Mouse (Mus musculus): ENCODE results near the gene Gjc1. TPM values are rescaled to one million over a fixed set of nuclear protein-coding genes. Genes with fewer than 3 reads are reported as not detected.

Gene Gjc1
- polyA plus RNA-seq, 1 experiment from 2014 or later: 106 TPM

DNA sequence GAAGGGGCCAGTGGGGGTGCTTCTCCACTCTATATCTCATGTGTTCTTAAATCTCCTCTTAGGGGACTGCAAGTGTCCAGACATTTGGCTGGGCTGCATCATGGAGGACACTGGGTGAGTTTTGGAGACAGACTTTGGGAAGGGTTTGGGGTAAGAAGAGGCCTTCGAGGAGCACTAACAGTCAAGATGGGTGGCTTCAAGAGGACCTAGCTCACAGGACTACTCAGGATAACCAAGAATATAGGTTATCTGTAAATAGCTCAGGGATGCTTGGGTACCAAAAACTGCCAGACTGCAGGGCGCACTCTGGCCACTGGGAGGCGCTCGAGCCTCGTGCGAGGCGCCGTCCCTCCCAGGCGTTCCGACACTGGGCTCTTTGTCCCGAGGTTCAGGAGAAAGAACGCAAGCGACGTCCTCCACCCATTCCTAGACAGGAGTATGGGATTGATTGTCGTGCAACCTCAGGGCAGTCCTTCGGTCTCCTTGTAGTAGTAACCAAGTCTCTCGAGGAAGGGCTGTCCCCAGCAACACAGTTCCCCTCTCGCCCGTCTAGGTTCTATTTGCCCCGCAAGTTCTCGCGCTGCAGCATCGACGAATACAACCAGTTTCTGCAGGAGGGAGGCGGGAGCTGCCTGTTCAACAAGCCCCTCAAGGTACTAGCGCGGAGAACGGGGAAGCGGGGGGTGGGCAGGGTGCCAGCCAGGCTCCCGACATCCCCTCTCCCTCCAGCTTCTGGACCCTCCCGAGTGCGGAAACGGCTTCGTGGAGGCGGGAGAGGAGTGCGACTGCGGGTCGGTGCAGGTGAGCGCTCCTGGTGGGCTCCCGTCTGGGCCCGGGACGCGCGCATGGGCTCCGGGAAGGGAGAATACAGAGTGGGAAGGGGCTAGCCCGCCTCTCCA lies 45.5 kb downstream of the Gjc1 start:
- peak overlapping the region; percentile 61 for H3K4me3 ChIP-seq (ENCODE audit: low read depth, low read length)
- peak; percentile 97 for DNase-seq (ENCODE audit: low spot score)
- peak overlapping the region; percentile 88 for H3K27ac ChIP-seq (replicated peaks; ENCODE audit: low read depth, low read length)
- ATAC-seq (ENCODE audit: insufficient number of reproducible peaks, low FRiP score, low TSS enrichment, low read depth): 0 out of 2 replicates have a peak, but pooled peaks have one; percentile 32
- under 1% methylated on average over 46 of the region's 46 CpGs for WGBS
- peak overlapping the region; percentile 81 for H3K4me2 ChIP-seq (ENCODE audit: low read depth, severe bottlenecking)
- peaks cover 4% of the 10 kb centered on the region; the same call in 1 of the 2 replicates for H3K36me3 ChIP-seq (ENCODE audit: control insufficient read depth, insufficient read depth, low read length)
- H3K4me1 ChIP-seq (ENCODE audit: control insufficient read depth, insufficient read depth, low read length): peaks cover 49% of the 10 kb centered on the region
- H3K9me3 ChIP-seq (ENCODE audit: control insufficient read depth, low read length): no peaks in the 10 kb centered on the region
- no peaks in the 10 kb centered on the region for H3K27me3 ChIP-seq (ENCODE audit: control insufficient read depth, insufficient read depth, low read length)
- H3K9ac ChIP-seq (ENCODE audit: low read length): peak overlapping the region; percentile 80

DNA sequence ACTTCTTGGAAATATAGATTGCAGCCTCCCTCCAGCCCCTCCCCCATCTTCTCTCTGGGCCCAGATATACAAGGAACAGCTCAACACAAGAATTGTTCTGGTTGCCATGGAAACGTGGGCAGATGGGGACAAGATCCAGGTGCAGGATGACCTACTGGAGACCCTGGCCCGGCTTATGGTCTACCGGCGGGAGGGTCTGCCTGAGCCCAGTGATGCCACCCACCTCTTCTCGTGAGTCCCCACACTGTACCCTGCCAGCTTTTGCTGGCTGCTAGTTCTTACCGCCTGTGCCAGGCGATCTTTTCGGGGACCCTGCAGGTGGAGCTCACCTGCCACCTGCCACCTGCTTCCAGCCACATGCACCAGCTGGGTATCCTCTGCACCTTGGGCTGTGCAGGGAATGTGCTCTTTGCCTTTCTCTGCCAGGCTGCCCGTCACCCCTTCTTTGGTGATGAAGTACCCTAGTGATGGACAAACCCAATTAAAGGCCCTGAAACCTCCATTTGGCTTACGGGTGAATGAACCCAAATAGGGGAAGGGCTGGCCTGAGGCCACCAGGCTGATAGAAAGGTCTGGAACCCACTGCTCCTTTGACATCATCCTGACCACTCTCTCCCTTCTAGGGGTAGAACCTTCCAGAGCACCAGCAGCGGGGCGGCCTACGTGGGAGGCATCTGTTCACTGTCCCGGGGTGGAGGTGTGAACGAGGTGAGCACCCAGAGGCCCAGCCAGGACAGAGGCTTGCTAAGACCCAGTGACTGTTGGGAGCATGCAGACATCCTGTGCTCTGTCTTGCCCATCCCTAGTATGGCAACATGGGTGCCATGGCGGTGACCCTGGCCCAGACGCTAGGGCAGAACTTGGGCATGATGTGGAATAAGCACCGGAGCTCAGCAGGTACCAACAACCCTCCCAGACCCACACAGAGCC lies 46.5 kb downstream of the Gjc1 start:
- Histone ChIP-seq H3K27me3 (ENCODE audit: control insufficient read depth, insufficient read depth, low read length) (no peaks in the 10 kb centered on the region), H3K4me3 (ENCODE audit: low read depth, low read length) (no peak overlapping the region), H3K27ac (replicated peaks; ENCODE audit: low read depth, low read length) (no peak overlapping the region), H3K4me2 (ENCODE audit: low read depth, severe bottlenecking) (peak overlapping the region; percentile 17; the same call in 1 of the 2 replicates), H3K4me1 (ENCODE audit: control insufficient read depth, insufficient read depth, low read length) (peaks cover 46% of the 10 kb centered on the region), H3K9me3 (ENCODE audit: control insufficient read depth, low read length) (no peaks in the 10 kb centered on the region), H3K36me3 (ENCODE audit: control insufficient read depth, insufficient read depth, low read length) (peaks cover 4% of the 10 kb centered on the region; the same call in 1 of the 2 replicates), H3K9ac (ENCODE audit: low read length) (no peak overlapping the region)
- WGBS: 63% methylated on average over 18 of the region's 18 CpGs
- DNase-seq (ENCODE audit: low spot score) (peak; percentile 49), ATAC-seq (ENCODE audit: insufficient number of reproducible peaks, low FRiP score, low TSS enrichment, low read depth) (no peak)

DNA sequence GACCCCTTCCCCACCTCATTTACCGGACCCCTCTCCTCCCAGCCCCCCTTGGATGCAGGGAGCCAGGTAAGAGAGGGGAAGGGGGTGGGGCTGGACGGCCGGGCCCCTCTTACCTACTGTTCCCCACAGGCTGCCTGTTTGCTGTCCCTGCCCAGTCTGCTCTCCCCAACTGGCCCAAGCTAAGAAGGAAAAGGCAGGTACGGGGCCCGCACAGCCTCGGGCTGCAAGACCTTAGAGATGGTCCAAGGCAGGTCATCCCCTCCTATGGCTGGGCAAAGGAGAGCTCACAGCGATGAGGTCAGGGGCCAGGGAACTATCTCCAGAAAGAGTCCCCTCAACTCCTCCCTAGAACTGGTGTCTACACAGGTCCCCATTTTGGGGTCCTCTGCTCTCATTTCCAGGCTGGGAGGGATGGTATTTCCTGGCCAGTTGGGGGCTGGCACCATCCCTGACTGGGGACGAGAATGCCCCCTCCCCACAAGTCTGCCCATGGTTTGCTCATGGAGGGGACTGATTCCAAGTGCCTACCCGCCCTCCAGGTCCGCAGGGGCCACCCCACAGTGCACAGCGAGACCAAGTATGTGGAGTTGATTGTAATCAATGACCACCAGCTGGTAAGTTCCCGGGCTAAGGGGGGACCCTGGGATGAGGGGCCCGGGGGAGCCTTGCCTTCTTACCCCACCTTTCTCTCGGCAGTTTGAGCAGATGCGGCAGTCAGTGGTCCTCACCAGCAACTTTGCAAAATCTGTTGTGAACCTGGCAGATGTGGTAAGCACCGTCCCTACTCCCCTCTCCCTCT lies 47.4 kb downstream of the Gjc1 start:
- H3K9ac ChIP-seq (ENCODE audit: low read length): no peak overlapping the region
- H3K4me2 ChIP-seq (ENCODE audit: low read depth, severe bottlenecking): peak overlapping the region; percentile 17; the same call in 1 of the 2 replicates
- DNase-seq (ENCODE audit: low spot score): no peak
- H3K4me3 ChIP-seq (ENCODE audit: low read depth, low read length): no peak overlapping the region
- H3K4me1 ChIP-seq (ENCODE audit: control insufficient read depth, insufficient read depth, low read length): peaks cover 40% of the 10 kb centered on the region
- ATAC-seq (ENCODE audit: insufficient number of reproducible peaks, low FRiP score, low TSS enrichment, low read depth): no peak
- no peaks in the 10 kb centered on the region for H3K9me3 ChIP-seq (ENCODE audit: control insufficient read depth, low read length)
- no peaks in the 10 kb centered on the region for H3K27me3 ChIP-seq (ENCODE audit: control insufficient read depth, insufficient read depth, low read length)
- H3K36me3 ChIP-seq (ENCODE audit: control insufficient read depth, insufficient read depth, low read length): peaks cover 4% of the 10 kb centered on the region; the same call in 1 of the 2 replicates
- WGBS: 39% methylated on average over 16 of the region's 16 CpGs
- no peak overlapping the region for H3K27ac ChIP-seq (replicated peaks; ENCODE audit: low read depth, low read length)

GRCm38 (mm10) chr11:102770662-102771435 lies 48.7 kb downstream of the Gjc1 start:
- Histone ChIP-seq H3K4me1 (ENCODE audit: control insufficient read depth, insufficient read depth, low read length) (peaks cover 40% of the 10 kb centered on the region), H3K4me3 (ENCODE audit: low read depth, low read length) (no peak overlapping the region), H3K9ac (ENCODE audit: low read length) (peak overlapping the region; percentile 22; the same call in 1 of the 2 replicates), H3K9me3 (ENCODE audit: control insufficient read depth, low read length) (no peaks in the 10 kb centered on the region), H3K36me3 (ENCODE audit: control insufficient read depth, insufficient read depth, low read length) (no peaks in the 10 kb centered on the region), H3K27ac (replicated peaks; ENCODE audit: low read depth, low read length) (peak overlapping the region; percentile 65), H3K4me2 (ENCODE audit: low read depth, severe bottlenecking) (peak overlapping the region; percentile 7; the same call in 1 of the 2 replicates), H3K27me3 (ENCODE audit: control insufficient read depth, insufficient read depth, low read length) (no peaks in the 10 kb centered on the region)
- ATAC-seq (ENCODE audit: insufficient number of reproducible peaks, low FRiP score, low TSS enrichment, low read depth) (no peak), DNase-seq (ENCODE audit: low spot score) (peak; percentile 56)
- 31% methylated on average over 15 of the region's 15 CpGs for WGBS

- no peak overlapping the region for H3K4me3 ChIP-seq (ENCODE audit: low read depth, low read length)
- H3K27ac ChIP-seq (replicated peaks; ENCODE audit: low read depth, low read length): peak overlapping the region; percentile 65; the same call in 1 of the 2 replicates
- no peaks in the 10 kb centered on the region for H3K27me3 ChIP-seq (ENCODE audit: control insufficient read depth, insufficient read depth, low read length)
- 78% methylated on average over 12 of the region's 12 CpGs for WGBS
- H3K9ac ChIP-seq (ENCODE audit: low read length): 0 out of 2 replicates have a peak overlapping the region, but pooled peaks have one; percentile 22
- DNase-seq (ENCODE audit: low spot score) (no peak), ATAC-seq (ENCODE audit: insufficient number of reproducible peaks, low FRiP score, low TSS enrichment, low read depth) (no peak)
- no peak overlapping the region for H3K4me2 ChIP-seq (ENCODE audit: low read depth, severe bottlenecking)
- H3K9me3 ChIP-seq (ENCODE audit: control insufficient read depth, low read length): no peaks in the 10 kb centered on the region
- peaks cover 34% of the 10 kb centered on the region for H3K4me1 ChIP-seq (ENCODE audit: control insufficient read depth, insufficient read depth, low read length)
- H3K36me3 ChIP-seq (ENCODE audit: control insufficient read depth, insufficient read depth, low read length): no peaks in the 10 kb centered on the region
Observed at GRCm38 (mm10) chr11:102769993-102770661, 49.4 kb downstream of the Gjc1 start.

DNA sequence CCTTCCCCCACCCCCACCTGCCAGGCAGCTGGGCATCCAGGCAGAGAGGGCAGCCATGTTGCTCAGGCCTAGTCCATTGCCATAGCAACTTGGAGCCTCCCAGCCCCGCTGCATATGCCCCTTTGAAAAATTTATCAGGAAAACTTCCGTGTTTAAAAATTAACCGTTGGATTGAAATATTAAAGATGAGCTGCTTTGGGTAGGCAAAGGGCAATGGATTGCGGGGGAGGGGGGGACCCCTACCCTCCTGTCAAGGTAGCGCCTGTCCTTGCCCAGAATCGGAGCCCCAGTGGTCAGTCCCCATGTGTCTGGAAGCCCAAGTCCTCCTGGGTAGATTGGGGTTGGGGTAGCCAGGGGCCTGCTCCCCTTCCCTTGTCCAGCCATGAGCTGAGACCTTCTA lies 50.4 kb downstream of the Gjc1 start:
- 88% methylated on average over 6 of the region's 6 CpGs for WGBS
- H3K9ac ChIP-seq (ENCODE audit: low read length): no peak overlapping the region
- no peak for ATAC-seq (ENCODE audit: insufficient number of reproducible peaks, low FRiP score, low TSS enrichment, low read depth)
- H3K27ac ChIP-seq (replicated peaks; ENCODE audit: low read depth, low read length): no peak overlapping the region
- H3K27me3 ChIP-seq (ENCODE audit: control insufficient read depth, insufficient read depth, low read length): no peaks in the 10 kb centered on the region
- peaks cover 33% of the 10 kb centered on the region for H3K4me1 ChIP-seq (ENCODE audit: control insufficient read depth, insufficient read depth, low read length)
- no peak overlapping the region for H3K4me3 ChIP-seq (ENCODE audit: low read depth, low read length)
- H3K4me2 ChIP-seq (ENCODE audit: low read depth, severe bottlenecking): no peak overlapping the region
- H3K9me3 ChIP-seq (ENCODE audit: control insufficient read depth, low read length): no peaks in the 10 kb centered on the region
- H3K36me3 ChIP-seq (ENCODE audit: control insufficient read depth, insufficient read depth, low read length): no peaks in the 10 kb centered on the region
- no peak for DNase-seq (ENCODE audit: low spot score)

GRCm38 (mm10) chr11:102767055-102767670 lies 52.3 kb downstream of the Gjc1 start:
- Histone ChIP-seq H3K4me3 (ENCODE audit: low read depth, low read length) (no peak overlapping the region), H3K27me3 (ENCODE audit: control insufficient read depth, insufficient read depth, low read length) (peaks cover 8% of the 10 kb centered on the region)

More at GRCm38 (mm10) chr11:102767055-102767670, 52.3 kb downstream of the Gjc1 start:
- Histone ChIP-seq H3K9me3 (ENCODE audit: control insufficient read depth, low read length) (no peaks in the 10 kb centered on the region), H3K27ac (replicated peaks; ENCODE audit: low read depth, low read length) (no peak overlapping the region), H3K4me2 (ENCODE audit: low read depth, severe bottlenecking) (no peak overlapping the region), H3K36me3 (ENCODE audit: control insufficient read depth, insufficient read depth, low read length) (no peaks in the 10 kb centered on the region), H3K4me1 (ENCODE audit: control insufficient read depth, insufficient read depth, low read length) (peaks cover 30% of the 10 kb centered on the region), H3K9ac (ENCODE audit: low read length) (no peak overlapping the region)
- DNase-seq (ENCODE audit: low spot score): no peak
- WGBS: 63% methylated on average over 6 of the region's 6 CpGs
- no peak for ATAC-seq (ENCODE audit: insufficient number of reproducible peaks, low FRiP score, low TSS enrichment, low read depth)

Data from limb, embryonic 11.5 days (tissue).